Mouse (Mus musculus) forebrain, postnatal 0 days (tissue): ENCODE data around the gene Chst4. TPM values are rescaled to one million over a fixed set of nuclear protein-coding genes. Genes with fewer than 3 reads are reported as not detected.
"Not testable (repeated sequence)": the region's sequence is repeated elsewhere in the genome, so short reads cannot be mapped to it uniquely, and the experiment has no call there.

Experiments
- ATAC-seq: fragments of 200-750 bp; cut with Nextera tagmentation; 2 replicates; pipeline ENCODE4 v1.8.0; 2017; ENCODE audit warnings: mild to moderate bottlenecking, moderate library complexity
- DNase-seq: peaks from one replicate; pipeline ENCODE4 v3.0.0-alpha.2; 2015
- H3K27ac ChIP-seq: fragments of 300-500 bp; sonication (generic); 2 replicates; pipeline ENCODE4 v1.5.1; 2014; ENCODE audit warnings: low read depth, mild to moderate bottlenecking, antibody characterized with exemption, low read length, moderate library complexity, mixed read lengths
- H3K27me3 ChIP-seq: fragments of 300-500 bp; sonication (generic); 2 replicates; pipeline ENCODE4 v1.6.1; 2014; ENCODE audit warnings: mild to moderate bottlenecking, low read length, mixed read lengths; ENCODE audit not compliant: insufficient read depth
- H3K36me3 ChIP-seq: fragments of 300-500 bp; sonication (generic); 2 replicates; pipeline ENCODE4 v1.6.1; 2014; ENCODE audit warnings: mild to moderate bottlenecking, moderate library complexity; ENCODE audit not compliant: insufficient read depth
- H3K4me1 ChIP-seq: fragments of 300-500 bp; sonication (generic); 2 replicates; pipeline ENCODE4 v1.6.1; 2014; ENCODE audit warnings: antibody characterized with exemption; ENCODE audit not compliant: insufficient read depth
- H3K4me2 ChIP-seq: fragments of 300-500 bp; sonication (generic); 2 replicates; pipeline ENCODE4 v1.6.1; 2014; ENCODE audit warnings: low read depth, mild to moderate bottlenecking, moderate library complexity
- H3K4me3 ChIP-seq: fragments of 300-500 bp; sonication (generic); 2 replicates; pipeline ENCODE4 v1.5.1; 2014; ENCODE audit warnings: low read depth, low read length, mixed read lengths
- H3K9ac ChIP-seq: fragments of 300-500 bp; sonication (generic); 2 replicates; pipeline ENCODE4 v1.6.1; 2014; ENCODE audit warnings: mild to moderate bottlenecking
- H3K9me3 ChIP-seq: fragments of 300-500 bp; sonication (generic); 2 replicates; pipeline ENCODE4 v1.6.1; 2016; ENCODE audit warnings: low read length
- CTCF ChIP-seq: sonication (generic); IDR thresholded peaks from 2 replicates; pipeline ENCODE4 v1.5.1; 2016; ENCODE audit warnings: antibody characterized with exemption, control low read depth, low read depth
- WGBS: fragments of 180-500 bp; shearing (Covaris S2); extraction: QIAGEN DNeasy Blood & Tissue Kit; methylation state at CpG from one replicate; pipeline ENCODE4 v1.1.7; 2014; 5-methylcytosine and 5-hydroxymethylcytosine counted together
- polyA plus RNA-seq: library from polyadenylated mRNA; unstranded; fragments of >200 nt; fragmentation: Nextera tagmentation; extraction: Ambion mirVana; gene quantifications from 2 replicates; pipeline ENCODE4 v1.2.1, GENCODE M21; 2015
- total RNA-seq: library from RNA; depleted of rRNA; stranded (reverse); fragments of >200 nt; gene quantifications from 2 replicates; pipeline ENCODE4 v1.2.3, GENCODE M21; 2014

Chst4 gene
- total and polyA plus RNA-seq, 2 experiments from 2014 or later, result not detected

- no peaks in the 10 kb centered on the region for H3K9me3 ChIP-seq
- ATAC-seq, result no peak
- no peaks in the 10 kb centered on the region for H3K36me3 ChIP-seq
- H3K27me3 ChIP-seq, result no peaks in the 10 kb centered on the region
- WGBS, result 30% methylated on average over 2 of the region's 2 CpGs
- no peak overlapping the region for H3K9ac ChIP-seq
- no peak overlapping the region for H3K27ac ChIP-seq
- TF ChIP-seq CTCF, result no peak
- no peak overlapping the region for H3K4me3 ChIP-seq
- H3K4me2 ChIP-seq, result no peak overlapping the region
- peak; percentile 12 for DNase-seq
- no peaks in the 10 kb centered on the region for H3K4me1 ChIP-seq
Measured at GRCm38 (mm10) chr8:110036156-110036555, 3.4 kb downstream of the Chst4 start.

GRCm38 (mm10) chr8:110034331-110034730, 5.2 kb downstream of the Chst4 start:
- Histone ChIP-seq H3K27me3 (no peaks in the 10 kb centered on the region), H3K4me1 (no peaks in the 10 kb centered on the region), H3K4me2 (no peak overlapping the region), H3K27ac (no peak overlapping the region), H3K9me3 (no peaks in the 10 kb centered on the region), H3K9ac (no peak overlapping the region), H3K36me3 (no peaks in the 10 kb centered on the region), H3K4me3 (no peak overlapping the region)
- WGBS, result 48% methylated on average over 4 of the region's 4 CpGs
- TF ChIP-seq CTCF, result no peak
- ATAC-seq (no peak), DNase-seq (no peak)

- not testable (repeated sequence) for H3K4me1 ChIP-seq, H3K27ac ChIP-seq, H3K9me3 ChIP-seq, H3K27me3 ChIP-seq, H3K36me3 ChIP-seq, H3K4me2 ChIP-seq, H3K4me3 ChIP-seq, DNase-seq, ATAC-seq, H3K9ac ChIP-seq
- 29% methylated on average over 8 of the region's 8 CpGs for WGBS
Measured at GRCm38 (mm10) chr8:110033771-110034170, 5.8 kb downstream of the Chst4 start.

GRCm38 (mm10) chr8:110022768-110023344, 16.7 kb downstream of the Chst4 start:
- Histone ChIP-seq H3K9me3 (no peaks in the 10 kb centered on the region), H3K4me2 (no peak overlapping the region), H3K36me3 (no peaks in the 10 kb centered on the region), H3K27ac (no peak overlapping the region), H3K27me3 (no peaks in the 10 kb centered on the region), H3K9ac (no peak overlapping the region), H3K4me1 (no peaks in the 10 kb centered on the region), H3K4me3 (no peak overlapping the region)
- 92% methylated on average over 10 of the region's 10 CpGs for WGBS
- no peak for ATAC-seq
- DNase-seq, result no peak
- TF ChIP-seq CTCF, result no peak

DNA sequence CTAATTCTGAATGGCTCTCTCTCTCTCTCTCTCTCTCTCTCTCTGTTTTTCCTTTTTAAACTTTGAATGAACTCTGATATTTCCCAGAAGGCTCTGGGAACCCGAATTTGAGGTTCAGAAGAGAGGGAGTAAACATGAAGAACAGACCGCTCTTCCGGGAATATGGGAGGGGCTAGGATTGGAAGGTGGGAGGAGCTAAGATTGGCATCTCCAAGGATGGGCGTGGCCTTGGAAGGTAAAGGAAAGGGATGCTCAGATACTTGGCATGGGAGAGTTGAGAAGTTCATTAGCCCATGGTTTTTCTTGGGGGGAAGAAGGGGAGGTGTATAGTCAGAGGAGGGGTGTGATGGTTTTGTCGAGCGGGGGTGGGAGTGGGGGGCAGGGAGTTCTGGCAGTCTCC, 17.5 kb downstream of the Chst4 start:
- H3K27me3 ChIP-seq, result no peaks in the 10 kb centered on the region
- no peak overlapping the region for H3K27ac ChIP-seq
- no peak for DNase-seq
- H3K4me1 ChIP-seq, result no peaks in the 10 kb centered on the region
- H3K4me3 ChIP-seq, result no peak overlapping the region
- no peak overlapping the region for H3K4me2 ChIP-seq
- TF ChIP-seq CTCF, result no peak
- ATAC-seq, result no peak
- H3K9ac ChIP-seq, result no peak overlapping the region
- H3K36me3 ChIP-seq, result no peaks in the 10 kb centered on the region
- no peaks in the 10 kb centered on the region for H3K9me3 ChIP-seq
- WGBS, result 57% methylated on average over 6 of the region's 6 CpGs

DNA sequence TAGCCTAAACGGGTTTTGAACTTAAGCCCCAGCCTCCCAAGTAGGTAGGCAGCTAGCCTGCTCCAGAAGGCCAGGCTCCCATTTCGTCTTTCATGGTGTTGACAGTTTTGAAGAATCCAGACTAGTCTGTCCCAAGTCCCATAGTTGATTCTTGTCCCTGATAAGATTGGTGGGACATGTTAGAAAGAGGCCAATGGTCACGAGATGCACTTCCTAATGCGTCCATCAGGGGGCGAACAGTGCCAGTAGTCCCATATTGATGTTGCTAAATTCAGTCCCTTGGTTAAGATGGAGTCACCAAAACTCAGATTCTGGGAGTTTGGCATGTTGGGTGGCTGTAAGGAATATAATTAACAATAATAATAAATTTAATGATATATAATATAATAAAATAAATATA, 28.7 kb downstream of the Chst4 start:
- Histone ChIP-seq H3K9me3 (no peaks in the 10 kb centered on the region), H3K4me1 (peaks cover 5% of the 10 kb centered on the region; the same call in 1 of the 2 replicates), H3K4me3 (no peak overlapping the region), H3K36me3 (no peaks in the 10 kb centered on the region), H3K9ac (no peak overlapping the region), H3K27ac (no peak overlapping the region), H3K4me2 (no peak overlapping the region), H3K27me3 (no peaks in the 10 kb centered on the region)
- DNase-seq, result peak; percentile 29
- no peak for ATAC-seq
- whole genome bisulfite sequencing, result 37% methylated on average over 5 of the region's 5 CpGs
- TF ChIP-seq CTCF, result peak; percentile 70

DNA sequence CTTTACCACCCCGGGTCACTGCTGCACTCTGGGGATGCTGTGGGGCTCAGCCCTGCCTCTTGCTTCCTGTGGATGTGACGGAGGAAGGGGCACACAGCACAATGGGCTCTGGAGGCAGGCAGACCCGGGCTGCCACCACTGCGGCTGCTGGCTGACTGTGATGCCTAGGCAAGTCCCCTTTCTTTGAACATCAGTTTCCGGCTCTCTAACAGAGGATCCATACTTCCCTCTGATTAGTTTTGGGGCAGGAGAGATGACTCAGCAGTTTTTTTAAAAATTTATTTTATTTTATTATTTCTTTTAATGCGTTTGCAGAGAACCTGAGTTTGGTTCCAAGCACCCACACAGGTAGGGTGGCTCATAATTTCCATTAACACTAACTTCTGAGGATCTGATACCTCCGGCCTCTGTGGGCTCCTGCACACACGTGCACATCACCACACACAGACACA, 30.5 kb downstream of the Chst4 start:
- H3K4me1 ChIP-seq, result peaks cover 5% of the 10 kb centered on the region; the same call in 1 of the 2 replicates
- H3K4me2 ChIP-seq, result no peak overlapping the region
- H3K36me3 ChIP-seq, result no peaks in the 10 kb centered on the region
- H3K27ac ChIP-seq, result no peak overlapping the region
- WGBS, result 60% methylated on average over 8 of the region's 8 CpGs
- H3K9ac ChIP-seq, result no peak overlapping the region
- ATAC-seq (no peak), DNase-seq (no peak)
- no peak for TF ChIP-seq CTCF
- H3K27me3 ChIP-seq, result no peaks in the 10 kb centered on the region
- H3K4me3 ChIP-seq, result no peak overlapping the region
- H3K9me3 ChIP-seq, result no peaks in the 10 kb centered on the region
